Mouse (Mus musculus) megakaryocyte-erythroid progenitor cell, adult 5-6 weeks (primary cell): ENCODE results near the gene Snapin. TPM values are rescaled to one million over a fixed set of nuclear protein-coding genes. Genes with fewer than 3 reads are reported as not detected.

Experiments used
- ATAC-seq: replicated peaks from 2 replicates; pipeline ENCODE4 v1.8.0; 2016; ENCODE audit warnings: mild to moderate bottlenecking, inconsistent platforms; ENCODE audit not compliant: severe bottlenecking, poor library complexity, low FRiP score, low TSS enrichment
- total RNA-seq, 2 experiments: library from RNA; stranded (forward) in 1 of 2; stranded (reverse) in 1 of 2; fragments of 200-1000, 215-1000 nt in 1 of 2; fragments of >200 nt in 1 of 2; fragmentation: Nextera tagmentation in 1 of 2; gene quantifications; 2 replicates each; pipeline ENCODE4 v1.2.3; 2014 to 2017

Gene Snapin
- total RNA-seq, 2 experiments from 2014 or later = 19.5 to 38.1 TPM

GRCm38 (mm10) chr3:90464552-90465080 lies 26.2 kb downstream of the Snapin start:
- 0 out of 2 replicates have a peak, but pooled peaks have one; percentile 15 for ATAC-seq

GRCm38 (mm10) chr3:90462579-90462978 lies 28.3 kb downstream of the Snapin start:
- ATAC-seq = peak; percentile 41

- no peak for ATAC-seq
Observed at GRCm38 (mm10) chr3:90461935-90462334, 28.9 kb downstream of the Snapin start.

- ATAC-seq = no peak
Observed at GRCm38 (mm10) chr3:90460315-90460714, 30.5 kb downstream of the Snapin start.

- ATAC-seq = no peak
Observed at GRCm38 (mm10) chr3:90459727-90460126, 31.1 kb downstream of the Snapin start.

GRCm38 (mm10) chr3:90454931-90455330 lies 35.9 kb downstream of the Snapin start:
- ATAC-seq = no peak

- no peak for ATAC-seq
Observed at GRCm38 (mm10) chr3:90451396-90452095, 39.3 kb downstream of the Snapin start.

- no peak for ATAC-seq
Observed at GRCm38 (mm10) chr3:90450874-90451273, 40.0 kb downstream of the Snapin start.

GRCm38 (mm10) chr3:90448626-90449025 lies 42.2 kb downstream of the Snapin start:
- no peak for ATAC-seq

GRCm38 (mm10) chr3:90447123-90447494 lies 43.7 kb downstream of the Snapin start:
- ATAC-seq = no peak

- ATAC-seq = peak; percentile 87
Observed at GRCm38 (mm10) chr3:90446389-90447122, 44.3 kb downstream of the Snapin start.

GRCm38 (mm10) chr3:90445417-90446200 lies 45.2 kb downstream of the Snapin start:
- no peak for ATAC-seq

GRCm38 (mm10) chr3:90443977-90444376 lies 46.9 kb downstream of the Snapin start:
- ATAC-seq = no peak

GRCm38 (mm10) chr3:90440756-90441155 lies 50.1 kb downstream of the Snapin start:
- ATAC-seq = no peak

Other genes with a start within 250 kb of the Snapin start
- gene Creb3l4, start 247.5 kb downstream of the Snapin start, total RNA-seq (2014; fragmentation: Nextera tagmentation) = not detected in 2 replicates
- not detected in 2 replicates for gene Creb3l4, start 247.5 kb downstream of the Snapin start, total RNA-seq (2017)
- gene Slc39a1, start 242.9 kb downstream of the Snapin start, total RNA-seq (2014; fragmentation: Nextera tagmentation) = 21.9 and 23.2 TPM in 2 replicates
- gene Slc39a1, start 242.9 kb downstream of the Snapin start, total RNA-seq (2017) = 27.2 and 36.8 TPM in 2 replicates
- gene Crtc2, start 236.9 kb downstream of the Snapin start, total RNA-seq (2014; fragmentation: Nextera tagmentation) = 33.0 and 45.4 TPM in 2 replicates
- gene Crtc2, start 236.9 kb downstream of the Snapin start, total RNA-seq (2017) = 5.6 and 10.8 TPM in 2 replicates
- 32.4 and 33.3 TPM in 2 replicates for gene Dennd4b, start 225.8 kb downstream of the Snapin start, total RNA-seq (2014; fragmentation: Nextera tagmentation)
- gene Dennd4b, start 225.8 kb downstream of the Snapin start, total RNA-seq (2017) = 7.0 and 21.5 TPM in 2 replicates
- 65.5 and 68.0 TPM in 2 replicates for gene Gatad2b, start 197.9 kb downstream of the Snapin start, total RNA-seq (2014; fragmentation: Nextera tagmentation)
- 23.8 and 28.5 TPM in 2 replicates for gene Gatad2b, start 197.9 kb downstream of the Snapin start, total RNA-seq (2017)
- 1.7 and 7.3 TPM in 2 replicates for gene Slc27a3, start 101.1 kb downstream of the Snapin start, total RNA-seq (2014; fragmentation: Nextera tagmentation)
- 0.28 and 0.72 TPM in 2 replicates for gene Slc27a3, start 101.1 kb downstream of the Snapin start, total RNA-seq (2017)
- 39.0 and 39.3 TPM in 2 replicates for gene Ints3, start 57.4 kb downstream of the Snapin start, total RNA-seq (2014; fragmentation: Nextera tagmentation)
- gene Ints3, start 57.4 kb downstream of the Snapin start, total RNA-seq (2017) = 16.4 and 23.2 TPM in 2 replicates
- gene Npr1, start 25.2 kb downstream of the Snapin start, total RNA-seq (2014; fragmentation: Nextera tagmentation) = 0.22 TPM in 1 of 2 replicates, not detected in the other
- not detected in 2 replicates for gene Npr1, start 25.2 kb downstream of the Snapin start, total RNA-seq (2017)
- gene Ilf2, start 14.9 kb downstream of the Snapin start, total RNA-seq (2014; fragmentation: Nextera tagmentation) = 113 and 117 TPM in 2 replicates
- 236 and 240 TPM in 2 replicates for gene Ilf2, start 14.9 kb downstream of the Snapin start, total RNA-seq (2017)
- gene Chtop, start 18.5 kb upstream of the Snapin start, total RNA-seq (2014; fragmentation: Nextera tagmentation) = 122 and 154 TPM in 2 replicates
- gene Chtop, start 18.5 kb upstream of the Snapin start, total RNA-seq (2017) = 118 and 119 TPM in 2 replicates
- gene S100a1, start 23.4 kb upstream of the Snapin start, total RNA-seq (2014; fragmentation: Nextera tagmentation) = 27.2 and 33.2 TPM in 2 replicates
- gene S100a1, start 23.4 kb upstream of the Snapin start, total RNA-seq (2017) = 55.0 and 57.4 TPM in 2 replicates
- gene S100a13, start 23.4 kb upstream of the Snapin start, total RNA-seq (2014; fragmentation: Nextera tagmentation) = 14.8 and 33.6 TPM in 2 replicates
- 36.2 and 58.0 TPM in 2 replicates for gene S100a13, start 23.4 kb upstream of the Snapin start, total RNA-seq (2017)
- not detected in 2 replicates for gene S100a14, start 35.8 kb upstream of the Snapin start, total RNA-seq (2014; fragmentation: Nextera tagmentation)
- 4.1 TPM in 1 of 2 replicates, not detected in the other for gene S100a14, start 35.8 kb upstream of the Snapin start, total RNA-seq (2017)
- not detected in 2 replicates for gene S100a16, start 46.2 kb upstream of the Snapin start, total RNA-seq (2014; fragmentation: Nextera tagmentation)
- not detected in 2 replicates for gene S100a16, start 46.2 kb upstream of the Snapin start, total RNA-seq (2017)
- gene S100a3, start 69.5 kb upstream of the Snapin start, total RNA-seq (2014; fragmentation: Nextera tagmentation) = not detected in 2 replicates
- not detected in 2 replicates for gene S100a3, start 69.5 kb upstream of the Snapin start, total RNA-seq (2017)
- not detected in 2 replicates for gene S100a2, start 99.2 kb upstream of the Snapin start, total RNA-seq (2014; fragmentation: Nextera tagmentation)
- not detected in 2 replicates for gene S100a2, start 99.2 kb upstream of the Snapin start, total RNA-seq (2017)
- gene Gm42674, start 110.9 kb upstream of the Snapin start, total RNA-seq (2014; fragmentation: Nextera tagmentation) = not detected in 2 replicates
- gene Gm42674, start 110.9 kb upstream of the Snapin start, total RNA-seq (2017) = not detected in 2 replicates
- 3.8 TPM in 1 of 2 replicates, not detected in the other for gene S100a4, start 112.7 kb upstream of the Snapin start, total RNA-seq (2014; fragmentation: Nextera tagmentation)
- gene S100a4, start 112.7 kb upstream of the Snapin start, total RNA-seq (2017) = 6.7 and 23.6 TPM in 2 replicates
- not detected in 2 replicates for gene S100a5, start 117.5 kb upstream of the Snapin start, total RNA-seq (2014; fragmentation: Nextera tagmentation)
- gene S100a5, start 117.5 kb upstream of the Snapin start, total RNA-seq (2017) = not detected in 2 replicates
- 2.0 and 21.9 TPM in 2 replicates for gene S100a6, start 121.8 kb upstream of the Snapin start, total RNA-seq (2014; fragmentation: Nextera tagmentation)
- gene S100a6, start 121.8 kb upstream of the Snapin start, total RNA-seq (2017) = 0.94 TPM in 1 of 2 replicates, not detected in the other
- gene S100a7a, start 163.0 kb upstream of the Snapin start, total RNA-seq (2014; fragmentation: Nextera tagmentation) = not detected in 2 replicates
- not detected in 2 replicates for gene S100a7a, start 163.0 kb upstream of the Snapin start, total RNA-seq (2017)
- 8.8 and 1,388 TPM in 2 replicates for gene S100a8, start 177.9 kb upstream of the Snapin start, total RNA-seq (2014; fragmentation: Nextera tagmentation)
- gene S100a8, start 177.9 kb upstream of the Snapin start, total RNA-seq (2017) = 75.2 and 207 TPM in 2 replicates
- gene S100a9, start 204.7 kb upstream of the Snapin start, total RNA-seq (2014; fragmentation: Nextera tagmentation) = 1.1 and 1,636 TPM in 2 replicates
- gene S100a9, start 204.7 kb upstream of the Snapin start, total RNA-seq (2017) = 59.5 and 143 TPM in 2 replicates
- gene Pglyrp4, start 235.9 kb upstream of the Snapin start, total RNA-seq (2014; fragmentation: Nextera tagmentation) = not detected in 2 replicates
- not detected in 2 replicates for gene Pglyrp4, start 235.9 kb upstream of the Snapin start, total RNA-seq (2017)